Mouse (Mus musculus) MEL (cell line): ENCODE data around the gene Raly. TPM values are rescaled to one million over a fixed set of nuclear protein-coding genes. Genes with fewer than 3 reads are reported as not detected.

Experiments used
- DNase-seq: peaks from one replicate; pipeline ENCODE4 v3.0.0; 2011; ENCODE audit warnings: low read depth, low spot score
- H3K27ac ChIP-seq: 2 replicates; pipeline ENCODE4 v1.5.1; 2012; ENCODE audit warnings: low read depth, mild to moderate bottlenecking, control low read depth, low read length, moderate library complexity; ENCODE audit not compliant: control insufficient read depth
- H3K27me3 ChIP-seq, 2 experiments: fragments of 150-350 bp in 1 of 2; sonication (generic) in 1 of 2; 2 replicates each; pipeline ENCODE4 v1.6.1; 2012; ENCODE audit warnings: low read length in 2 of 2, mild to moderate bottlenecking in 2 of 2, improper control_type of control experiment in 1 of 2, moderate library complexity in 1 of 2; ENCODE audit not compliant: insufficient read depth in 2 of 2, control insufficient read depth in 1 of 2
- H3K36me3 ChIP-seq, 2 experiments: 2 replicates each; pipeline ENCODE4 v1.6.1; 2012 to 2014; ENCODE audit warnings: low read length in 2 of 2, improper control_type of control experiment in 1 of 2, inconsistent platforms in 1 of 2, mild to moderate bottlenecking in 1 of 2; ENCODE audit not compliant: insufficient read depth in 2 of 2, control insufficient read depth in 1 of 2
- H3K4me1 ChIP-seq, 2 experiments: fragments of 150-350 bp in 1 of 2; sonication (generic) in 1 of 2; 2 replicates each; pipeline ENCODE4 v1.6.1; 2012; ENCODE audit warnings: low read length in 2 of 2, improper control_type of control experiment in 1 of 2, mild to moderate bottlenecking in 1 of 2; ENCODE audit not compliant: insufficient read depth in 2 of 2, control insufficient read depth in 1 of 2
- H3K4me3 ChIP-seq, 2 experiments: fragments of 150-350 bp in 1 of 2; sonication (generic) in 1 of 2; 2 replicates each; pipeline ENCODE4 v1.5.1; 2012; ENCODE audit warnings: low read depth in 2 of 2, low read length in 2 of 2, mild to moderate bottlenecking in 2 of 2, moderate library complexity in 2 of 2, control low read depth in 1 of 2, improper control_type of control experiment in 1 of 2; ENCODE audit not compliant: control insufficient read depth in 1 of 2, insufficient read depth in 1 of 2
- H3K79me2 ChIP-seq: 2 replicates; pipeline ENCODE4 v1.6.1; 2012; ENCODE audit warnings: mild to moderate bottlenecking, low read length, moderate library complexity; ENCODE audit not compliant: control insufficient read depth, poor library complexity, insufficient read depth
- H3K9ac ChIP-seq: 2 replicates; pipeline ENCODE4 v1.6.1; 2012; ENCODE audit warnings: low read depth, mild to moderate bottlenecking, control low read depth, low read length, moderate library complexity; ENCODE audit not compliant: control insufficient read depth, poor library complexity, severe bottlenecking
- H3K9me3 ChIP-seq: fragments of 150-350 bp; sonication (generic); replicated peaks from 2 replicates; pipeline ENCODE4 v1.6.1; 2012; ENCODE audit warnings: mild to moderate bottlenecking, low read length, improper control_type of control experiment, moderate library complexity; ENCODE audit not compliant: insufficient read depth
- CHD1 ChIP-seq: IDR thresholded peaks from 2 replicates; pipeline ENCODE4 v1.6.1; 2012; ENCODE audit warnings: low read depth, mild to moderate bottlenecking, inconsistent platforms, low read length, improper control_type of control experiment
- CTCF ChIP-seq, 3 experiments: IDR thresholded peaks in 2 of 3; conservative IDR thresholded peaks in 1 of 3; 2 replicates each; pipeline ENCODE4 v1.5.1; 2011 to 2012; ENCODE audit warnings: low read length in 3 of 3, low read depth in 2 of 3, mild to moderate bottlenecking in 2 of 3, improper control_type of control experiment in 1 of 3, inconsistent platforms in 1 of 3, mixed read lengths in 1 of 3, moderate library complexity in 1 of 3; ENCODE audit not compliant: control insufficient read depth in 1 of 3, insufficient read depth in 1 of 3, poor library complexity in 1 of 3, severe bottlenecking in 1 of 3
- EP300 ChIP-seq, 2 experiments: IDR thresholded peaks; 2 replicates each; pipeline ENCODE4 v1.6.1; 2011; ENCODE audit warnings: improper control_type of control experiment in 2 of 2, low read length in 2 of 2, low read depth in 1 of 2, mild to moderate bottlenecking in 1 of 2
- JUND ChIP-seq: IDR thresholded peaks from 2 replicates; pipeline ENCODE4 v1.6.1; 2011; ENCODE audit warnings: low read depth, mild to moderate bottlenecking, improper control_type of control experiment, low read length
- MAX ChIP-seq: IDR thresholded peaks from 2 replicates; pipeline ENCODE4 v1.6.1; 2011; ENCODE audit warnings: low read length, improper control_type of control experiment
- MEF2A ChIP-seq: IDR thresholded peaks from 2 replicates; pipeline ENCODE4 v1.6.1; 2014; ENCODE audit warnings: low read depth, mild to moderate bottlenecking, inconsistent platforms, low read length, improper control_type of control experiment; ENCODE audit not compliant: poor library complexity, insufficient replicate concordance, severe bottlenecking; ENCODE audit errors: extremely low read depth
- MYB ChIP-seq: IDR thresholded peaks from 2 replicates; pipeline ENCODE4 v1.6.1; 2011; ENCODE audit warnings: mild to moderate bottlenecking, low read depth, low read length, improper control_type of control experiment
- MYC ChIP-seq: IDR thresholded peaks from 2 replicates; pipeline ENCODE4 v1.6.1; 2011; ENCODE audit warnings: low read depth, mild to moderate bottlenecking, low read length, improper control_type of control experiment, moderate library complexity
- NELFE ChIP-seq: IDR thresholded peaks from 2 replicates; pipeline ENCODE4 v1.6.1; 2011; ENCODE audit warnings: low read depth, low read length, improper control_type of control experiment
- POLR2A ChIP-seq, 2 experiments: IDR thresholded peaks; 2 replicates each; pipeline ENCODE4 v1.6.1; 2011 to 2012; ENCODE audit warnings: low read length in 2 of 2, mild to moderate bottlenecking in 2 of 2, control low read depth in 1 of 2, improper control_type of control experiment in 1 of 2, low read depth in 1 of 2, moderate library complexity in 1 of 2; ENCODE audit not compliant: control insufficient read depth in 1 of 2, insufficient read depth in 1 of 2, poor library complexity in 1 of 2
- POLR2AphosphoS2 ChIP-seq: IDR thresholded peaks from 2 replicates; pipeline ENCODE4 v1.6.1; 2011; ENCODE audit warnings: low read length, improper control_type of control experiment
- RAD21 ChIP-seq: IDR thresholded peaks from 2 replicates; pipeline ENCODE4 v1.6.1; 2011; ENCODE audit warnings: mild to moderate bottlenecking, low read depth, low read length, improper control_type of control experiment
- SMC3 ChIP-seq: IDR thresholded peaks from 2 replicates; pipeline ENCODE4 v1.6.1; 2011; ENCODE audit warnings: low read depth, low read length, improper control_type of control experiment
- TBP ChIP-seq: IDR thresholded peaks from 2 replicates; pipeline ENCODE4 v1.8.0; 2011; ENCODE audit warnings: low read depth, low read length, improper control_type of control experiment
- USF2 ChIP-seq, 2 experiments: IDR thresholded peaks; 2 replicates each; pipeline ENCODE4 v1.6.1; 2011 to 2012; ENCODE audit warnings: improper control_type of control experiment in 2 of 2, low read length in 2 of 2, borderline replicate concordance in 1 of 2, inconsistent platforms in 1 of 2, low read depth in 1 of 2, mild to moderate bottlenecking in 1 of 2; ENCODE audit not compliant: insufficient read depth in 1 of 2
- ZC3H11A ChIP-seq: IDR thresholded peaks from 2 replicates; pipeline ENCODE4 v1.6.1; 2012; ENCODE audit warnings: low read depth, mild to moderate bottlenecking, inconsistent platforms, low read length, improper control_type of control experiment
- ZKSCAN1 ChIP-seq: IDR thresholded peaks from 2 replicates; pipeline ENCODE4 v1.6.1; 2012; ENCODE audit warnings: low read depth, mild to moderate bottlenecking, inconsistent platforms, low read length, improper control_type of control experiment, moderate library complexity
- ZMIZ1 ChIP-seq: IDR thresholded peaks from 2 replicates; pipeline ENCODE4 v1.6.1; 2012; ENCODE audit warnings: low read depth, mild to moderate bottlenecking, inconsistent platforms, low read length, improper control_type of control experiment, moderate library complexity
- polyA plus RNA-seq, 2 experiments: library from polyadenylated mRNA; stranded (reverse) in 1 of 2; unstranded in 1 of 2; fragments of >175 nt in 1 of 2; fragments of >200 nt in 1 of 2; gene quantifications; 2 replicates each; pipeline versions ENCODE4 v1.2.1 to v1.2.4; 2012; ENCODE audit warnings: low replicate concordance in 2 of 2, low read depth in 1 of 2; ENCODE audit not compliant: insufficient read length in 2 of 2, insufficient read depth in 1 of 2, missing spikeins in 1 of 2
- total RNA-seq: library from RNA; depleted of rRNA; stranded (reverse); fragments of 300-350 nt; gene quantifications from 2 replicates; pipeline ENCODE4 v1.2.3, GENCODE M21; 2012

The Raly gene
- total and polyA plus RNA-seq, 3 experiments = 214 to 407 TPM; not detected in 1

DNA sequence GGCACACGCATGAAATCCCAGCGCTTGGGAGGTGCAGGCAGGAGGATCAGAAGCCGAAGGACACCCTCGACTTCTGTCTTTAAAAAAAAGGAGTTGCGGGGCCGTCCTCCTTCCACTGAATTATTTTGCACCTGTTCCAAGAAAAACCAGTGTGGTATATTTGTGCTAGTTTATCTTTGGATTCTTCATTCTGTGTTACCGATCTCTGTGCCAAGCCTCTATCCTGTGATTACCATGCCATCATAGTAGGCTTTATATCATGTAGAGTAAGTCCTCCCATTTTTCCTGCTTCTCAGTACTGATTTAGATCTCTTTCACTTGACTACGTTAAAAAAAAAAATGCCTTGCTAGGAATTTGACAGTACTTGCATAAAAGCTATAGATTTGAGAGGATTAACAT, 19.3 kb upstream of the Raly start:
- Histone ChIP-seq H3K27ac (no peak overlapping the region), H3K27me3 (peaks cover 0 to 2% of the 10 kb centered on the region in 2 experiments; a peak in 1 of 4 replicates), H3K4me3 (no peak overlapping the region), H3K36me3 (no peaks in the 10 kb centered on the region), H3K9me3 (no peaks in the 10 kb centered on the region), H3K4me1 (peaks cover 0 to 6% of the 10 kb centered on the region in 2 experiments; a peak in 2 of 4 replicates), H3K9ac (no peak overlapping the region), H3K79me2 (no peaks in the 10 kb centered on the region)
- no peak for DNase-seq
- TF ChIP-seq POLR2A (IDR thresholded peaks at IDR 0.05; ENCODE audit: control insufficient read depth in 1 of 2, insufficient read depth in 1 of 2, low read depth in 1 of 2, low read length in 2 of 2, poor library complexity in 1 of 2) (no peak), RAD21 (no peak), NELFE (no peak), MAX (no peak)

DNA sequence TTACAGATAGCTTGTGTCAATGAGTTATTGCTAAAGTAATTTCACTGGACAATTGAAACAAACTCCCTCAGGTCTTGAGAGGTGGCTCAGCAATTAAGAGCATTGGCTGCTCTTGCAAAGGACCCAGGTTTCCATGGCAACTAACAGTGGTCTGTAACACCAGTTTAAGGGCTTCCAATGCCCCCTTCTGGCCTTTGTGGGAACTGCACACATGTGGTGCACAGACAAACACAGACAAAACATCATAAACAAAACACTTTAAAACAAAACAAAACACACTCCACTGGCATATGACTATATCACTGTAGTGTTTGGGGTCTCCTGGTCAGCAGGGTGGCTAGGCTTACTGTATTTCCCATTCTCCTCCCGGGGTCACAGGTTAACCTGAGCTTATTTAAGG, 16.9 kb upstream of the Raly start:
- TF ChIP-seq SMC3 = peak; percentile 42
- TF ChIP-seq RAD21 = peak; percentile 58
- peak; percentile 48 to 66 (median 64) for TF ChIP-seq CTCF (IDR thresholded peaks at IDR 0.05 in 2 of 3, conservative IDR thresholded peaks at IDR 0.05 in 1 of 3; ENCODE audit: control insufficient read depth in 1 of 3, insufficient read depth in 1 of 3, low read depth in 2 of 3, low read length in 3 of 3, poor library complexity in 1 of 3, severe bottlenecking in 1 of 3)
- no peak for TF ChIP-seq MEF2A
- peaks cover 2% of the 10 kb centered on the region in 2 experiments; a peak in 2 of 4 replicates for H3K27me3 ChIP-seq
- DNase-seq = peak; percentile 74
- H3K79me2 ChIP-seq = no peaks in the 10 kb centered on the region
- H3K27ac ChIP-seq = no peak overlapping the region
- no peaks in the 10 kb centered on the region for H3K4me1 ChIP-seq
- H3K9me3 ChIP-seq = no peaks in the 10 kb centered on the region
- no peaks in the 10 kb centered on the region for H3K36me3 ChIP-seq
- no peak overlapping the region for H3K4me3 ChIP-seq
- no peak overlapping the region for H3K9ac ChIP-seq

DNA sequence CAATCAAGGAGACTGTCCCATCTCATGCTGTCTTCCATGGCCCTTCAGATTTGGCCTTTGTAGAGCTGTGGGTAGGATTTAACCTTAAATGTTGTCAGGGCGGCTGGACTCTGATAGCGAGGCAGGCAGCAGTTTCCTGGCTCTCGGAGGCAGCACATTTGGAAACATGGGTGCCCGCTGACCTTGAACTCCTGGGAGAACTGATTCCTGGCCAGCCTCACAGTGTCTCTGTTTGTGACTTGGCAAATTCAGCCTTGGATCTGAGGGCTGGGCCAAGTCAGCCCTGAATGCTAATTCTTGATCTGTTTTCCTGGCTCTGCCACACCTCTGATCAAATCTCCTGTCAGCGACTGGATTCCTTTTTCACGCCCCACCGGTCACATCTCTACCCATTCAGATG, 14.4 kb upstream of the Raly start:
- Histone ChIP-seq H3K79me2 (no peaks in the 10 kb centered on the region), H3K9me3 (no peaks in the 10 kb centered on the region), H3K4me1 (no peaks in the 10 kb centered on the region), H3K27ac (no peak overlapping the region), H3K9ac (no peak overlapping the region), H3K4me3 (no peak overlapping the region), H3K27me3 (peaks cover 2% of the 10 kb centered on the region in 2 experiments; a peak in 3 of 4 replicates), H3K36me3 (no peaks in the 10 kb centered on the region)
- DNase-seq = no peak
- no peak for TF ChIP-seq USF2 (IDR thresholded peaks at IDR 0.05; ENCODE audit: borderline replicate concordance in 1 of 2, insufficient read depth in 1 of 2, low read depth in 1 of 2, low read length in 2 of 2)
- TF ChIP-seq ZKSCAN1 = no peak
- no peak for TF ChIP-seq POLR2A (IDR thresholded peaks at IDR 0.05; ENCODE audit: control insufficient read depth in 1 of 2, insufficient read depth in 1 of 2, low read depth in 1 of 2, low read length in 2 of 2, poor library complexity in 1 of 2)
- no peak for TF ChIP-seq ZMIZ1
- TF ChIP-seq EP300 (IDR thresholded peaks at IDR 0.05; ENCODE audit: low read depth in 1 of 2, low read length in 2 of 2) = no peak
- TF ChIP-seq CHD1 = no peak
- no peak for TF ChIP-seq POLR2AphosphoS2
- TF ChIP-seq MYB = no peak
- no peak for TF ChIP-seq ZC3H11A
- TF ChIP-seq JUND = no peak
- no peak for TF ChIP-seq MYC
- TF ChIP-seq TBP = no peak
